Mouse (Mus musculus) naive thymus-derived CD4-positive, alpha-beta T cell, adult 2 months (primary cell): ENCODE results near the gene Zfp599.

Experiments used
- DNase-seq: peaks from one replicate; pipeline ENCODE4 v3.0.0-alpha.2; 2011; ENCODE audit warnings: low read depth

The Zfp599 gene

DNA sequence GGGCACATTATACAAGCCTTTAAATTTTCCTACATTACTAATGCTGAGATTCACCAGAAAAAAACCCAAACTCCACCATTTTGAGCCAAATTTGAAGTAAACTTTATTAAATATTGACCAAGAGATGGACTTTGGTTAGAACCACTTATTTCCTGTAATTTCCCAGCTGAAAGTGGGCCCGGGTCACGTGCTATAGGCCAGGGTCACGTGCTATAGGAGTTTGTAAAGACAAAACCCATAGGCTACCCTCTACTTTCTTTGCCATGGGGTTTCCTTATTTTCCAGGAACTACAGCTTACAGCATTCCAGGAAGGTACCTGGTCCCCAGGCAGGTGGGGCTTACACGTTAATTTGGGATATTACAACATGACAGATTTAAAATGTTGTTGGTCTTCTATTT is 35.6 kb downstream of the Zfp599 start:
- peak; percentile 10 for DNase-seq

- no peak for DNase-seq
These were observed 41.7 kb downstream of the Zfp599 start for GRCm38 (mm10) chr9:22217858-22218493.

DNA sequence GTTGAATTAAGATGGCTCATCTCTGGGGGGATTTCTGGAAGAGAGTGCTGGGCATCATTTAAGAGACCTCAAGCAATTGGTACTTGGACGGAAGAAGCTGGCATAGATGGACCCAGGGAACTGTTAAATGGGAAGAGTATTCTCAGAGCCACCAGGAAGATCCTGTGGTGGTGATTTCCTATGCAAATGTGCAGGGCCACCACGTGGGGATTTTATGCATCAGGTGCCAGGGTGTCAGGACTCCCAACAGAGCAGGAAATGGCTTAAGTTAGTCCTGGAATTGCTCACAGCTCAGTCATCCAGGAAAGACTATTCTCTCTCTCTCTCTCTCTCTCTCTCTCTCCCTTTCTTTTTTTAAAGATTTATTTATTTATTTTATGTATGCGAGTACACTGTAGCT is 43.0 kb downstream of the Zfp599 start:
- DNase-seq, result no peak

DNA sequence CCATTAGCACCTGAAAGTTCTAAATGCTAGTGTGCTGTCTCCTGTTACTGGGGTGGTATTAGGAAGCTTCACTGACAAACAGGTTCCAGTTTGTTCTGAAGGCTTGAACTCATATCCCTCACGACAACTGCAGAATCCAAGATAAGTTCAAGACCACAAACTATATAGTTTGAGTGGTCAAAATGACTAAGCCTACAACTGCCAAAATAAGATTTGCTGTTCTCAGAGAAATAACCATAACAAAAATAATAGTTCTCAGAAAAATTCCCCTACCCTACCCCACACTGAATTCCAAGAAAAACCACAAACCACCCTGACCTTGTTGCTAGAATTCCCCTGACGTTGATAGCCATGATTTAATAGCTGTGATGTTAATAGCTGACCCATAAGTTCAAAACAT is 45.1 kb downstream of the Zfp599 start:
- DNase-seq, result no peak

DNA sequence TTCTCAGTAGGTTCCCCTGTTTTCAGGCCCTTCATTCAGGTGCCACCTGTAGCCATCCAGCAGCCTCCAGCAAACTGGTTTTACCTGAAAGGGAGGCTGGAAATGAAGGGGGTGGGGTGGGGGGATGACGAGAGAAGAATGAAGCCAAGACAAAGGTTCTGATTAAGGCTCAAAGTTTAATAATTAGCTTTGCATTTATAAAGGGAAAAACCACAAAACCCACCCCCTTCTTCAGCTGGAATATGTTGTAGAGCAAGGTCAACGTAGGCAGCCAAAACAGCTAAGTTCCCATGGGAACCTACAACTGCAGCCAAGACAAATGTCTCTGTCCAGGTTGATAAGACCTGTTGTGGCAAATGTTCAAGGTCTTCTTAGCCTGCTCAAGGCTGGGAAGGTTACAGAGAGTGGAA is 45.9 kb downstream of the Zfp599 start:
- DNase-seq, result no peak
